In genomic region chr5:150281084-150281483, GRCm38 (mm10) we compare ENCODE assay signal across 20 mouse cellular contexts.
DNase-seq lines count a peak whose midpoint lies in the region; ATAC-seq and TF ChIP-seq lines count a peak whose summit lies in the region.
"Had no signal": no experiment of that assay in that cellular context is flagged by ENCODE, and none has a peak within 500 bp of the region (broad histone marks: within the 10 kb centered on the region; RNA-seq: fewer than 3 reads in every experiment).

No protein-coding gene starts in this region.

- H3K4me2 ChIP-seq in liver, embryonic 14.5 days (ENCODE audit: low read depth): no peak overlapping the region
- no peak overlapping the region for H3K4me2 ChIP-seq in liver, embryonic 11.5 days
- H3K4me2 ChIP-seq: embryonic facial prominence, embryonic 15.5 days; forebrain, embryonic 13.5 days; heart, embryonic 13.5 days; hindbrain, embryonic 13.5 days; liver, embryonic 15.5 days; neural tube, embryonic 12.5 days had no signal

- intact Hi-C loops in heart, postnatal 36 days (cut with DNase I): no loop called here

- peak; percentile 46 for TF ChIP-seq CTCF in liver, embryonic 14.5 days (IDR thresholded peaks at IDR 0.05; ENCODE audit: low read depth)
- TF ChIP-seq CTCF in brain, embryonic 14.5 days (IDR thresholded peaks at IDR 0.05; ENCODE audit: borderline replicate concordance, extremely low read depth, insufficient read depth, insufficient read length): peak; percentile 21; the same call in 1 of the 2 replicates

- no peaks in the 10 kb centered on the region for H3K36me3 ChIP-seq in liver, embryonic 14.5 days (replicated peaks; ENCODE audit: control insufficient read depth, insufficient read depth, low read depth)
- H3K36me3 ChIP-seq in liver, embryonic 11.5 days (ENCODE audit: control insufficient read depth, insufficient read depth, low read length): no peaks in the 10 kb centered on the region
- H3K36me3 ChIP-seq: embryonic facial prominence, embryonic 15.5 days; liver, embryonic 15.5 days; neural tube, embryonic 12.5 days had no signal

- H3K9ac ChIP-seq in liver, embryonic 14.5 days (replicated peaks): no peak overlapping the region
- no peak overlapping the region for H3K9ac ChIP-seq in liver, embryonic 11.5 days (ENCODE audit: low read depth, low read length)
- H3K9ac ChIP-seq: embryonic facial prominence, embryonic 15.5 days; forebrain, embryonic 13.5 days; heart, embryonic 13.5 days; hindbrain, embryonic 13.5 days; liver, embryonic 15.5 days; neural tube, embryonic 12.5 days had no signal

- H3K27ac ChIP-seq in liver, embryonic 14.5 days: no peak overlapping the region
- no peak overlapping the region for H3K27ac ChIP-seq in liver, embryonic 11.5 days (ENCODE audit: low read depth, low read length)
- H3K27ac ChIP-seq: embryonic facial prominence, embryonic 15.5 days; forebrain, embryonic 13.5 days; heart, embryonic 13.5 days; hindbrain, embryonic 13.5 days; liver, embryonic 15.5 days; neural tube, embryonic 12.5 days had no signal

- TF ChIP-seq EP300 in liver, embryonic 14.5 days (IDR thresholded peaks at IDR 0.05; ENCODE audit: low read depth): no peak

- H3K9me3 ChIP-seq in liver, embryonic 14.5 days (ENCODE audit: control insufficient read depth, low read length): no peaks in the 10 kb centered on the region
- H3K9me3 ChIP-seq in liver, embryonic 11.5 days (ENCODE audit: control insufficient read depth, low read length): no peaks in the 10 kb centered on the region
- H3K9me3 ChIP-seq: embryonic facial prominence, embryonic 15.5 days; neural tube, embryonic 12.5 days had no signal

- no peak overlapping the region for H3K4me3 ChIP-seq in liver, embryonic 14.5 days (ENCODE audit: insufficient read depth in 1 of 2, low read depth in 2 of 2, low read length in 2 of 2)
- H3K4me3 ChIP-seq in liver, embryonic 11.5 days (ENCODE audit: low read depth, low read length): no peak overlapping the region
- H3K4me3 ChIP-seq: embryonic facial prominence, embryonic 15.5 days; forebrain, embryonic 13.5 days; heart, embryonic 13.5 days; hindbrain, embryonic 13.5 days; liver, embryonic 15.5 days; neural tube, embryonic 12.5 days had no signal

- ATAC-seq in liver, embryonic 14.5 days (ENCODE audit: insufficient read depth): no peak
- ATAC-seq in liver, embryonic 11.5 days (replicated peaks; ENCODE audit: low FRiP score): no peak
- ATAC-seq: forebrain, embryonic 13.5 days had no signal

- 61% methylated on average over 2 of the region's 2 CpGs for WGBS in liver, embryonic 14.5 days (ENCODE audit: insufficient replicate concordance)
- WGBS in liver, embryonic 11.5 days: 73% methylated on average over 2 of the region's 2 CpGs

- no peaks in the 10 kb centered on the region for H3K27me3 ChIP-seq in liver, embryonic 14.5 days (ENCODE audit: control insufficient read depth, insufficient read depth, low read length)
- no peaks in the 10 kb centered on the region for H3K27me3 ChIP-seq in liver, embryonic 11.5 days (replicated peaks; ENCODE audit: control insufficient read depth, insufficient read depth, low read length)
- H3K27me3 ChIP-seq: embryonic facial prominence, embryonic 15.5 days; forebrain, embryonic 13.5 days; heart, embryonic 13.5 days; hindbrain, embryonic 13.5 days; liver, embryonic 15.5 days; neural tube, embryonic 12.5 days had no signal

- no peaks in the 10 kb centered on the region for H3K4me1 ChIP-seq in liver, embryonic 14.5 days (replicated peaks; ENCODE audit: control insufficient read depth in 2 of 2, insufficient read depth in 2 of 2, low read length in 1 of 2)
- H3K4me1 ChIP-seq in liver, embryonic 11.5 days (replicated peaks; ENCODE audit: control insufficient read depth, insufficient read depth, low read length): no peaks in the 10 kb centered on the region
- H3K4me1 ChIP-seq: embryonic facial prominence, embryonic 15.5 days; forebrain, embryonic 13.5 days; liver, embryonic 15.5 days; neural tube, embryonic 12.5 days had no signal

- TF ChIP-seq POLR2A in brain, embryonic 14.5 days (IDR thresholded peaks at IDR 0.05; ENCODE audit: borderline replicate concordance, extremely low read depth, insufficient read depth, insufficient read length, poor library complexity, severe bottlenecking): no peak

- peak; percentile 64 for DNase-seq in heart, adult 11 months
- no peak for DNase-seq in heart, postnatal 36 days
- DNase-seq in liver, embryonic 14.5 days (ENCODE audit: low read depth in 3 of 3, low spot score in 3 of 3): no peak
- DNase-seq in liver, embryonic 11.5 days (ENCODE audit: low spot score): no peak
- DNase-seq in ES-CJ7 (ENCODE audit: low read depth, low spot score): peak; percentile 31
- DNase-seq in brain, embryonic 14.5 days (ENCODE audit: low read depth): no peak
- DNase-seq in adrenal gland, adult (ENCODE audit: inconsistent age in 2 of 2, low spot score in 1 of 2): no peak
- DNase-seq: adrenal gland, postnatal 14 days; cerebellum, adult 11 months; gastrocnemius, postnatal 14 days; kidney, adult 8-10 months; midbrain, embryonic 14.5 days; right cerebral cortex, postnatal 4 days; thymus, postnatal 14 days had no signal

Comparison
In these comparisons a context has a peak if more than half of its experiments do, and no peak if none do; other contexts are left out.
1. DNase-seq: peak in heart, adult 11 months (single experiment) and ES-CJ7 (single experiment); none in heart, postnatal 36 days (0 of 2), liver, embryonic 14.5 days (0 of 3), liver, embryonic 11.5 days (single experiment), brain, embryonic 14.5 days (single experiment) and adrenal gland, adult (0 of 2).